Comparison of ENCODE assay signal across 8 mouse cellular contexts in genomic region chr11:77791241-77791727, GRCm38 (mm10). TPM values are rescaled to one million over a fixed set of nuclear protein-coding genes. Genes with fewer than 3 reads are reported as not detected.
DNase-seq lines count a peak whose midpoint lies in the region; ATAC-seq and TF ChIP-seq lines count a peak whose summit lies in the region.

No protein-coding gene starts in this region.

- peak; percentile 63 for DNase-seq in adrenal gland, postnatal 10 days
- no peak for DNase-seq in adrenal gland, postnatal 25 days
- DNase-seq in CH12.LX (ENCODE audit: extremely low read depth): no peak
- peak; percentile 42 for DNase-seq in kidney, postnatal 10 days
- DNase-seq in layer of hippocampus, adult 9-10 months (ENCODE audit: low spot score): no peak

- TF ChIP-seq CTCF in CH12.LX (conservative IDR thresholded peaks at IDR 0.05 in 1 of 2, IDR thresholded peaks at IDR 0.05 in 1 of 2; ENCODE audit: low read depth in 2 of 2, low read length in 2 of 2): no peak

- WGBS in forebrain, embryonic 15.5 days: 26% methylated on average over 8 of the region's 8 CpGs

- no peak overlapping the region for H3ac ChIP-seq in myocyte (ENCODE audit: control insufficient read depth, insufficient read length)

- H3K9me3 ChIP-seq in CH12.LX (replicated peaks; ENCODE audit: low read length): no peaks in the 10 kb centered on the region
- no peaks in the 10 kb centered on the region for H3K9me3 ChIP-seq in forebrain, embryonic 15.5 days

- no peaks in the 10 kb centered on the region for H3K79me2 ChIP-seq in CH12.LX (replicated peaks; ENCODE audit: control insufficient read depth, extremely low read depth, insufficient read depth, poor library complexity, severe bottlenecking)
- peaks cover 10% of the 10 kb centered on the region for H3K79me2 ChIP-seq in myocyte (ENCODE audit: control insufficient read depth, insufficient read depth)

- peaks cover 0 to 2% of the 10 kb centered on the region in 2 experiments for H3K36me3 ChIP-seq in CH12.LX (replicated peaks in 1 of 2; ENCODE audit: control insufficient read depth in 1 of 2, insufficient read depth in 1 of 2, low read length in 1 of 2)
- H3K36me3 ChIP-seq in forebrain, embryonic 15.5 days: no peaks in the 10 kb centered on the region
- no peaks in the 10 kb centered on the region for H3K36me3 ChIP-seq in myocyte (ENCODE audit: control insufficient read depth, insufficient read depth)

- peak; percentile 71 for ATAC-seq in forebrain, embryonic 15.5 days (replicated peaks)
- ATAC-seq in erythroid progenitor cell, adult 5-6 weeks (replicated peaks; ENCODE audit: low FRiP score, poor library complexity, severe bottlenecking): no peak

- H3K27me3 ChIP-seq in CH12.LX (replicated peaks) (no peaks in the 10 kb centered on the region), myocyte (ENCODE audit: control insufficient read depth, insufficient read depth, insufficient read length) (no peaks in the 10 kb centered on the region)
- H3K27me3 ChIP-seq in forebrain, embryonic 15.5 days: no peaks in the 10 kb centered on the region

- TF ChIP-seq RAD21 in CH12.LX (IDR thresholded peaks at IDR 0.05; ENCODE audit: low read depth, low read length): no peak

- H3K27ac ChIP-seq in CH12.LX (ENCODE audit: insufficient read depth, low read depth): no peak overlapping the region
- peak overlapping the region; percentile 76 for H3K27ac ChIP-seq in forebrain, embryonic 15.5 days (replicated peaks)

- TF ChIP-seq EP300 in CH12.LX (IDR thresholded peaks at IDR 0.05; ENCODE audit: low read length): no peak

- H3K4me1 ChIP-seq in CH12.LX (ENCODE audit: control insufficient read depth in 1 of 2, insufficient read depth in 2 of 2): peaks cover 10 to 51% of the 10 kb centered on the region in 2 experiments
- H3K4me1 ChIP-seq in forebrain, embryonic 15.5 days: peaks cover 46% of the 10 kb centered on the region

- no peak overlapping the region for H3K9ac ChIP-seq in CH12.LX (ENCODE audit: insufficient read depth, low read depth)
- H3K9ac ChIP-seq in forebrain, embryonic 15.5 days (replicated peaks): peak overlapping the region; percentile 22

- no peak overlapping the region for H3K4me2 ChIP-seq in CH12.LX (ENCODE audit: insufficient read depth, low read depth, poor library complexity, severe bottlenecking)
- H3K4me2 ChIP-seq in forebrain, embryonic 15.5 days (replicated peaks): no peak overlapping the region
- no peak overlapping the region for H3K4me2 ChIP-seq in myocyte (ENCODE audit: low read depth)

- TF ChIP-seq POLR2A in CH12.LX (IDR thresholded peaks at IDR 0.05; ENCODE audit: low read depth, low read length) (no peak), myocyte (IDR thresholded peaks at IDR 0.05; ENCODE audit: insufficient read length, low read depth) (no peak)

- dilution Hi-C loops in CH12.LX (cut with MboI; ENCODE audit: extremely low pct_ligation_motif_present, extremely low pct_unique_long_range_greater_than_20kb, low sequenced_read_pairs): no loop called here

- in situ Hi-C loops in CH12.LX (cut with MboI; ENCODE audit: low pct_ligation_motif_present, low pct_unique_long_range_greater_than_20kb, low sequenced_read_pairs): loop anchor here (10.0 to 25.0 kb wide), 2 partner anchors 276 to 679 kb away; partner anchors contain the start of genes Abhd15, Gm10392 and Trp53i13

- H3K4me3 ChIP-seq in CH12.LX (replicated peaks in 1 of 3; ENCODE audit: low read depth in 2 of 3, low read length in 2 of 3, poor library complexity in 1 of 3) (no peak overlapping the region), myocyte (no peak overlapping the region)
- H3K4me3 ChIP-seq in forebrain, embryonic 15.5 days: no peak overlapping the region

TF ChIP-seq in CH12.LX, 34 proteins besides CTCF, POLR2A, EP300 and RAD21:
- TF ChIP-seq MAZ (IDR thresholded peaks at IDR 0.05; ENCODE audit: low read depth, low read length) (no peak), USF1 (IDR thresholded peaks at IDR 0.05; ENCODE audit: low read depth, low read length) (peak; percentile 9; the same call in 1 of the 2 replicates)

TF ChIP-seq in myocyte, 11 proteins besides CTCF, POLR2A, EP300 and RAD21:
- no peak for TF ChIP-seq POLR2AphosphoS2 (IDR thresholded peaks at IDR 0.05; ENCODE audit: insufficient read length, low read depth)
- peak; percentile 54 for TF ChIP-seq USF1 (IDR thresholded peaks at IDR 0.05; ENCODE audit: low read depth)
- TF ChIP-seq TCF12 (IDR thresholded peaks at IDR 0.05; ENCODE audit: insufficient read depth, poor library complexity, severe bottlenecking): no peak

RNA-seq across cellular contexts. Expression of gene Gm10277, which starts 3.7 kb away (rescaled TPM):
- not detected for total RNA-seq in adrenal gland, postnatal 10 days (2021)
- total RNA-seq in adrenal gland, postnatal 25 days (2021): not detected in 2 replicates
- total RNA-seq in CH12.LX (2012; rRNA removed) (0.08 TPM in 1 of 2 replicates, not detected in the other), CH12.LX (2014; rRNA removed) (not detected in 2 replicates)
- polyA plus RNA-seq in CH12.LX (2012; ENCODE audit: insufficient read length, low read depth) (0.10 and 0.11 TPM in 2 replicates), myocyte (2012; fragmentation: generic; extraction: Trizol) (0.07 TPM)
- polyA plus RNA-seq in forebrain, embryonic 15.5 days (2015; fragmentation: Nextera tagmentation; extraction: Ambion mirVana): 2.4 and 2.5 TPM in 2 replicates
- not detected in 2 replicates for total RNA-seq in erythroid progenitor cell, adult 5-6 weeks (2015; ENCODE audit: low replicate concordance)
- total RNA-seq in erythroid progenitor cell, adult 5-6 weeks (2017; ENCODE audit: low replicate concordance): not detected in 2 replicates

RNA-seq across cellular contexts. Expression of gene Myo18a, which starts 28.2 kb away (rescaled TPM):
- total RNA-seq in adrenal gland, postnatal 10 days (2021): 10 to 100 TPM; 53.9 to 80.1 TPM
- total RNA-seq in adrenal gland, postnatal 25 days (2021): 60.7 and 84.2 TPM in 2 replicates
- total RNA-seq in CH12.LX (2012; rRNA removed) (15.4 and 16.8 TPM in 2 replicates), CH12.LX (2014; rRNA removed) (5.2 and 6.3 TPM in 2 replicates)
- polyA plus RNA-seq in CH12.LX (2012; ENCODE audit: insufficient read length, low read depth) (24.8 and 29.5 TPM in 2 replicates), myocyte (2012; fragmentation: generic; extraction: Trizol) (169 TPM)
- 45.5 and 52.5 TPM in 2 replicates for polyA plus RNA-seq in forebrain, embryonic 15.5 days (2015; fragmentation: Nextera tagmentation; extraction: Ambion mirVana)
- 8.8 and 12.6 TPM in 2 replicates for total RNA-seq in erythroid progenitor cell, adult 5-6 weeks (2015; ENCODE audit: low replicate concordance)
- total RNA-seq in erythroid progenitor cell, adult 5-6 weeks (2017; ENCODE audit: low replicate concordance): 24.8 and 48.5 TPM in 2 replicates

Comparison
In these comparisons a context has a peak if more than half of its experiments do, and no peak if none do; other contexts are left out.
1. DNase-seq: peak in adrenal gland, postnatal 10 days (single experiment) and kidney, postnatal 10 days (single experiment); none in adrenal gland, postnatal 25 days (single experiment), CH12.LX (single experiment) and layer of hippocampus, adult 9-10 months (single experiment).